Mouse (Mus musculus) neural tube, embryonic 15.5 days (tissue): ENCODE data around the gene Eif4b. TPM values are rescaled to one million over a fixed set of nuclear protein-coding genes. Genes with fewer than 3 reads are reported as not detected.

Experiments used
- ATAC-seq: fragments of 200-750 bp; cut with Nextera tagmentation; 2 replicates; pipeline ENCODE4 v1.8.0; 2017; ENCODE audit warnings: mild to moderate bottlenecking, moderate TSS enrichment, moderate library complexity; ENCODE audit not compliant: low FRiP score
- H3K27ac ChIP-seq: fragments of 300-500 bp; sonication (generic); replicated peaks from 2 replicates; pipeline ENCODE4 v1.5.1; 2015; ENCODE audit warnings: mild to moderate bottlenecking, inconsistent platforms
- H3K27me3 ChIP-seq: fragments of 300-500 bp; sonication (generic); replicated peaks from 2 replicates; pipeline ENCODE4 v1.6.1; 2015; ENCODE audit warnings: inconsistent platforms
- H3K36me3 ChIP-seq: fragments of 300-500 bp; sonication (generic); 2 replicates; pipeline ENCODE4 v1.6.1; 2015; ENCODE audit warnings: inconsistent platforms
- H3K4me1 ChIP-seq: fragments of 300-500 bp; sonication (generic); 2 replicates; pipeline ENCODE4 v1.6.1; 2015; ENCODE audit warnings: inconsistent platforms
- H3K4me2 ChIP-seq: fragments of 300-500 bp; sonication (generic); 2 replicates; pipeline ENCODE4 v1.6.1; 2015; ENCODE audit warnings: inconsistent platforms, mild to moderate bottlenecking, moderate library complexity
- H3K4me3 ChIP-seq: fragments of 300-500 bp; sonication (generic); replicated peaks from 2 replicates; pipeline ENCODE4 v1.5.1; 2015; ENCODE audit warnings: mild to moderate bottlenecking, inconsistent platforms
- H3K9ac ChIP-seq: fragments of 300-500 bp; sonication (generic); replicated peaks from 2 replicates; pipeline ENCODE4 v1.6.1; 2015; ENCODE audit warnings: mild to moderate bottlenecking, inconsistent platforms
- H3K9me3 ChIP-seq: fragments of 300-500 bp; sonication (generic); replicated peaks from 2 replicates; pipeline ENCODE4 v1.6.1; 2016; ENCODE audit warnings: inconsistent platforms
- WGBS: fragments of 180-500 bp; shearing (Covaris S2); methylation state at CpG from one replicate; pipeline ENCODE4 v1.1.7; 2015; ENCODE audit warnings: mixed read lengths; 5-methylcytosine and 5-hydroxymethylcytosine counted together
- polyA plus RNA-seq: library from polyadenylated mRNA; unstranded; fragments of >200 nt; fragmentation: Nextera tagmentation; extraction: Ambion mirVana; gene quantifications from 2 replicates; pipeline ENCODE4 v1.2.1, GENCODE M21; 2015

Eif4b gene
- polyA plus RNA-seq, 1 experiment from 2014 or later = 72.6 TPM

- peak overlapping the region; percentile 87 for H3K27ac ChIP-seq
- no peaks in the 10 kb centered on the region for H3K9me3 ChIP-seq
- H3K4me2 ChIP-seq = peak overlapping the region; percentile 65
- H3K4me3 ChIP-seq = peak overlapping the region; percentile 92
- H3K36me3 ChIP-seq = peaks cover 28% of the 10 kb centered on the region
- peak; percentile 64 for ATAC-seq
- H3K27me3 ChIP-seq = no peaks in the 10 kb centered on the region
- 3% methylated on average over 34 of the region's 35 CpGs for WGBS
- peaks cover 27% of the 10 kb centered on the region for H3K4me1 ChIP-seq
- peak overlapping the region; percentile 94 for H3K9ac ChIP-seq
Observed at GRCm38 (mm10) chr15:102135522-102136128, 62.1 kb downstream of the Eif4b start.

- peaks cover 27% of the 10 kb centered on the region for H3K4me1 ChIP-seq
- peak within 1 kb of the TSS; percentile 65 for H3K4me2 ChIP-seq
- H3K27me3 ChIP-seq = no peaks in the 10 kb centered on the region
- H3K9ac ChIP-seq = peak within 1 kb of the TSS; percentile 94
- H3K9me3 ChIP-seq = no peaks in the 10 kb centered on the region
- under 1% methylated on average over 50 of the region's 50 CpGs for WGBS
- ATAC-seq = peak; percentile 100
- peak within 1 kb of the TSS; percentile 92 for H3K4me3 ChIP-seq
- H3K27ac ChIP-seq = peak within 1 kb of the TSS; percentile 87
- peaks cover 22% of the 10 kb centered on the region for H3K36me3 ChIP-seq
Observed at GRCm38 (mm10) chr15:102136129-102136758, 62.7 kb downstream of the Eif4b start, which contains the start of gene Spryd3. Gene Spryd3 (minus strand): TSS chr15:102136234.

- Histone ChIP-seq H3K36me3 (no peaks in the 10 kb centered on the region), H3K4me3 (no peak overlapping the region), H3K9ac (no peak overlapping the region), H3K4me1 (peaks cover 19% of the 10 kb centered on the region), H3K4me2 (no peak overlapping the region), H3K9me3 (no peaks in the 10 kb centered on the region), H3K27me3 (peaks cover 44% of the 10 kb centered on the region), H3K27ac (no peak overlapping the region)
- 89% methylated on average over 5 of the region's 5 CpGs for WGBS
- no peak for ATAC-seq
Observed at GRCm38 (mm10) chr15:102141120-102141519, 67.5 kb downstream of the Eif4b start.

GRCm38 (mm10) chr15:102142914-102143912 lies 69.6 kb downstream of the Eif4b start:
- Histone ChIP-seq H3K27ac (no peak overlapping the region), H3K9ac (no peak overlapping the region), H3K4me3 (no peak overlapping the region), H3K4me1 (peaks cover 9% of the 10 kb centered on the region; the same call in 1 of the 2 replicates), H3K36me3 (no peaks in the 10 kb centered on the region), H3K4me2 (no peak overlapping the region), H3K27me3 (peaks cover 45% of the 10 kb centered on the region), H3K9me3 (no peaks in the 10 kb centered on the region)
- ATAC-seq = no peak
- 56% methylated on average over 23 of the region's 23 CpGs for WGBS

- H3K4me3 ChIP-seq = no peak within 1 kb of the TSS
- H3K9ac ChIP-seq = no peak within 1 kb of the TSS
- peak within 1 kb of the TSS; percentile 28; the same call in 1 of the 2 replicates for H3K4me2 ChIP-seq
- WGBS = 5% methylated on average over 22 of the region's 22 CpGs
- no peak for ATAC-seq
- H3K27me3 ChIP-seq = peaks cover 45% of the 10 kb centered on the region
- no peak within 1 kb of the TSS for H3K27ac ChIP-seq
- no peaks in the 10 kb centered on the region for H3K9me3 ChIP-seq
- peaks cover 9% of the 10 kb centered on the region; the same call in 1 of the 2 replicates for H3K4me1 ChIP-seq
- H3K36me3 ChIP-seq = no peaks in the 10 kb centered on the region
Observed at GRCm38 (mm10) chr15:102144274-102144711, 70.7 kb downstream of the Eif4b start, which contains the start of gene Igfbp6. Gene Igfbp6 (plus strand): TSS chr15:102144362.

GRCm38 (mm10) chr15:102144726-102145125 lies 71.2 kb downstream of the Eif4b start:
- Histone ChIP-seq H3K36me3 (no peaks in the 10 kb centered on the region), H3K9me3 (no peaks in the 10 kb centered on the region), H3K4me3 (no peak overlapping the region), H3K4me2 (peak overlapping the region; percentile 28; the same call in 1 of the 2 replicates), H3K4me1 (peaks cover 9% of the 10 kb centered on the region; the same call in 1 of the 2 replicates), H3K9ac (no peak overlapping the region), H3K27ac (no peak overlapping the region), H3K27me3 (peaks cover 45% of the 10 kb centered on the region)
- no peak for ATAC-seq
- 17% methylated on average over 19 of the region's 19 CpGs for WGBS

GRCm38 (mm10) chr15:102145330-102145729 lies 71.8 kb downstream of the Eif4b start:
- Histone ChIP-seq H3K9ac (no peak overlapping the region), H3K27me3 (peaks cover 45% of the 10 kb centered on the region), H3K4me3 (no peak overlapping the region), H3K4me1 (peaks cover 9% of the 10 kb centered on the region; the same call in 1 of the 2 replicates), H3K9me3 (no peaks in the 10 kb centered on the region), H3K36me3 (no peaks in the 10 kb centered on the region), H3K4me2 (no peak overlapping the region), H3K27ac (no peak overlapping the region)
- 90% methylated on average over 10 of the region's 10 CpGs for WGBS
- ATAC-seq = no peak

- Histone ChIP-seq H3K4me3 (no peak overlapping the region), H3K27me3 (peaks cover 45% of the 10 kb centered on the region), H3K9me3 (no peaks in the 10 kb centered on the region), H3K4me2 (no peak overlapping the region), H3K4me1 (peaks cover 9% of the 10 kb centered on the region; the same call in 1 of the 2 replicates), H3K27ac (no peak overlapping the region), H3K9ac (no peak overlapping the region), H3K36me3 (no peaks in the 10 kb centered on the region)
- no peak for ATAC-seq
- 89% methylated on average over 5 of the region's 5 CpGs for WGBS
Observed at GRCm38 (mm10) chr15:102146089-102146488, 72.5 kb downstream of the Eif4b start.

Other genes starting within 250 kb of the Eif4b start
- gene Krt1, start 223.0 kb upstream of the Eif4b start, polyA plus RNA-seq = 11.9 and 16.9 TPM in 2 replicates
- gene Krt77, start 204.1 kb upstream of the Eif4b start, polyA plus RNA-seq = 0.29 and 0.54 TPM in 2 replicates
- gene Krt76, start 180.9 kb upstream of the Eif4b start, polyA plus RNA-seq = not detected in 2 replicates
- 2.8 and 3.4 TPM in 2 replicates for gene Krt4, start 149.0 kb upstream of the Eif4b start, polyA plus RNA-seq
- 0.23 and 0.27 TPM in 2 replicates for gene Krt79, start 133.4 kb upstream of the Eif4b start, polyA plus RNA-seq
- 0.05 TPM in 2 replicates for gene Krt78, start 119.5 kb upstream of the Eif4b start, polyA plus RNA-seq
- 2.2 and 297 TPM in 2 replicates for gene Krt8, start 69.3 kb upstream of the Eif4b start, polyA plus RNA-seq
- 1.9 and 300 TPM in 2 replicates for gene Krt18, start 45.6 kb upstream of the Eif4b start, polyA plus RNA-seq
- gene Tns2, start 26.6 kb downstream of the Eif4b start, polyA plus RNA-seq = 9.8 and 13.7 TPM in 2 replicates
- gene Spryd3, start 62.5 kb downstream of the Eif4b start, polyA plus RNA-seq = 83.6 and 96.0 TPM in 2 replicates
- gene Igfbp6, start 70.6 kb downstream of the Eif4b start, polyA plus RNA-seq = 3.2 and 3.5 TPM in 2 replicates
- gene Soat2, start 76.8 kb downstream of the Eif4b start, polyA plus RNA-seq = 0.06 and 0.68 TPM in 2 replicates
- 45.1 and 48.7 TPM in 2 replicates for gene Zfp740, start 129.5 kb downstream of the Eif4b start, polyA plus RNA-seq
- gene Csad, start 131.0 kb downstream of the Eif4b start, polyA plus RNA-seq = 33.6 and 43.7 TPM in 2 replicates
- 1.1 and 11.0 TPM in 2 replicates for gene Itgb7, start 158.2 kb downstream of the Eif4b start, polyA plus RNA-seq
- gene Rarg, start 183.7 kb downstream of the Eif4b start, polyA plus RNA-seq = 7.8 and 11.9 TPM in 2 replicates
- 0.09 TPM in 1 of 2 replicates, not detected in the other for gene Gm9918, start 196.8 kb downstream of the Eif4b start, polyA plus RNA-seq
- 59.5 and 62.7 TPM in 2 replicates for gene Mfsd5, start 205.7 kb downstream of the Eif4b start, polyA plus RNA-seq
- 2.8 and 6.3 TPM in 2 replicates for gene Espl1, start 222.5 kb downstream of the Eif4b start, polyA plus RNA-seq